Mouse (Mus musculus): ENCODE measurements around the gene Rtn4.
"Not testable (repeated sequence)": the region's sequence is repeated elsewhere in the genome, so short reads cannot be mapped to it uniquely, and the experiment has no call there.

Gene Rtn4

GRCm38 (mm10) chr11:29692683-29693272, at the start of gene Rtn4:
Gene Rtn4, plus strand, starts transcription at chr11:29692947.
- peak; percentile 96 to 98 for DNase-seq (ENCODE audit: low spot score in 2 of 2)

- DNase-seq (ENCODE audit: low spot score in 2 of 2) = no peak
Measured at GRCm38 (mm10) chr11:29644421-29644820, 48.3 kb upstream of the Rtn4 start.

GRCm38 (mm10) chr11:29645411-29646066, 47.2 kb upstream of the Rtn4 start:
- DNase-seq (ENCODE audit: low spot score in 2 of 2) = no peak

GRCm38 (mm10) chr11:29647568-29648319, 45.0 kb upstream of the Rtn4 start:
- no peak for DNase-seq (ENCODE audit: low spot score in 2 of 2)

GRCm38 (mm10) chr11:29655381-29655780, 37.4 kb upstream of the Rtn4 start:
- DNase-seq (ENCODE audit: low spot score in 2 of 2) = not testable (repeated sequence)

- no peak for DNase-seq (ENCODE audit: low spot score in 2 of 2)
Measured at GRCm38 (mm10) chr11:29660740-29661139, 32.0 kb upstream of the Rtn4 start.

- no peak for DNase-seq (ENCODE audit: low spot score in 2 of 2)
Measured at GRCm38 (mm10) chr11:29667634-29668033, 25.1 kb upstream of the Rtn4 start.

GRCm38 (mm10) chr11:29669706-29670105, 23.0 kb upstream of the Rtn4 start:
- no peak for DNase-seq (ENCODE audit: low spot score in 2 of 2)

GRCm38 (mm10) chr11:29673359-29673758, 19.4 kb upstream of the Rtn4 start:
- DNase-seq (ENCODE audit: low spot score in 2 of 2) = peak in 1 of 2 experiments; percentile 30

- no peak for DNase-seq (ENCODE audit: low spot score in 2 of 2)
Measured at GRCm38 (mm10) chr11:29676718-29677117, 16.0 kb upstream of the Rtn4 start.

- DNase-seq (ENCODE audit: low spot score in 2 of 2) = no peak
Measured at GRCm38 (mm10) chr11:29679942-29680341, 12.8 kb upstream of the Rtn4 start.

- peak in 1 of 2 experiments; percentile 30 for DNase-seq (ENCODE audit: low spot score in 2 of 2)
Measured at GRCm38 (mm10) chr11:29680771-29681170, 12.0 kb upstream of the Rtn4 start.

- DNase-seq (ENCODE audit: low spot score in 2 of 2) = no peak
Measured at GRCm38 (mm10) chr11:29684272-29684671, 8.5 kb upstream of the Rtn4 start.

- no peak for DNase-seq (ENCODE audit: low spot score in 2 of 2)
Measured at GRCm38 (mm10) chr11:29686176-29686575, 6.6 kb upstream of the Rtn4 start.

- no peak for DNase-seq (ENCODE audit: low spot score in 2 of 2)
Measured at GRCm38 (mm10) chr11:29691556-29691955, 1.2 kb upstream of the Rtn4 start.

GRCm38 (mm10) chr11:29692111-29692682, 550 bp upstream of the Rtn4 start:
- DNase-seq (ENCODE audit: low spot score in 2 of 2) = peak in 1 of 2 experiments; percentile 42

GRCm38 (mm10) chr11:29693576-29694410, 1.0 kb downstream of the Rtn4 start:
- peak; percentile 62 to 86 for DNase-seq (ENCODE audit: low spot score in 2 of 2)

GRCm38 (mm10) chr11:29694754-29695153, 2.0 kb downstream of the Rtn4 start:
- no peak for DNase-seq (ENCODE audit: low spot score in 2 of 2)

- DNase-seq (ENCODE audit: low spot score in 2 of 2) = no peak
Measured at GRCm38 (mm10) chr11:29702721-29703120, 10.0 kb downstream of the Rtn4 start.

- DNase-seq (ENCODE audit: low spot score in 2 of 2) = no peak
Measured at GRCm38 (mm10) chr11:29705263-29705662, 12.5 kb downstream of the Rtn4 start.

GRCm38 (mm10) chr11:29706845-29707244, 14.1 kb downstream of the Rtn4 start:
- no peak for DNase-seq (ENCODE audit: low spot score in 2 of 2)

- DNase-seq (ENCODE audit: low spot score in 2 of 2) = no peak
Measured at GRCm38 (mm10) chr11:29709512-29709911, 16.8 kb downstream of the Rtn4 start.
